Mouse (Mus musculus) gastrocnemius, postnatal 25 days (tissue): Measurements from ENCODE around the gene Cers5. TPM values are rescaled to one million over a fixed set of nuclear protein-coding genes. Genes with fewer than 3 reads are reported as not detected.
"Not testable (repeated sequence)": the region's sequence is repeated elsewhere in the genome, so short reads cannot be mapped to it uniquely, and the experiment has no call there.

ENCODE experiments used
- DNase-seq: peaks from one replicate; pipeline ENCODE4 v3.0.0; 2022
- total RNA-seq, 2 experiments: library from RNA; stranded (reverse); gene quantifications; 1 replicate in 1 of 2; 2 replicates in 1 of 2; pipeline ENCODE4 v1.2.3; 2021

Gene Cers5
- total RNA-seq, 2 experiments from 2014 or later = 4.0 to 6.1 TPM

DNA sequence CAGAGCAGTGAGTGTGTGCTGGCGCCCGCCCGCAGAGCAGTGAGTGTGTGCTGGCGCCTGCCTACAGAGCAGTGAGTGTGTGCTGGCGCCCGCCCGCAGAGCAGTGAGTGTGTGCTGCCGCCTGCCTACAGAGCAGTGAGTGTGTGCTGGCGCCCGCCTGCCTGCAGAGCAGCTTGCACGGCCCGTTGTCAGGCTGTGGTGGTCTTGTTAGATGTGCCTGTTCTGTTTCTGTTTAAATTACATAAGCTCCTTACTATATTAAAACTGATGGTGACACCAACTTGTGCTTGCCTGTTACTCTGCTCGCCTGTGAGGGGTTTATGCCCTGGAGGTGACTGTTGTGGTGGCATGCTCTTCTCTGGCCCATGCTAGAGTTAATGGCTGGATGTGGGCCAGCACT lies 64.5 kb downstream of the Cers5 start:
- DNase-seq = no peak

GRCm38 (mm10) chr15:99705440-99706048 lies 67.1 kb downstream of the Cers5 start, which contains the start of gene Gm17349:
Gene Gm17349, minus strand, starts transcription at chr15:99705490.
- DNase-seq = no peak

- DNase-seq = no peak
Observed at GRCm38 (mm10) chr15:99704881-99705280, 67.8 kb downstream of the Cers5 start.

- no peak for DNase-seq
Observed at GRCm38 (mm10) chr15:99704041-99704681, 68.5 kb downstream of the Cers5 start.

- DNase-seq = no peak
Observed at GRCm38 (mm10) chr15:99703676-99704040, 69.0 kb downstream of the Cers5 start.

GRCm38 (mm10) chr15:99703104-99703503 lies 69.6 kb downstream of the Cers5 start:
- no peak for DNase-seq

DNA sequence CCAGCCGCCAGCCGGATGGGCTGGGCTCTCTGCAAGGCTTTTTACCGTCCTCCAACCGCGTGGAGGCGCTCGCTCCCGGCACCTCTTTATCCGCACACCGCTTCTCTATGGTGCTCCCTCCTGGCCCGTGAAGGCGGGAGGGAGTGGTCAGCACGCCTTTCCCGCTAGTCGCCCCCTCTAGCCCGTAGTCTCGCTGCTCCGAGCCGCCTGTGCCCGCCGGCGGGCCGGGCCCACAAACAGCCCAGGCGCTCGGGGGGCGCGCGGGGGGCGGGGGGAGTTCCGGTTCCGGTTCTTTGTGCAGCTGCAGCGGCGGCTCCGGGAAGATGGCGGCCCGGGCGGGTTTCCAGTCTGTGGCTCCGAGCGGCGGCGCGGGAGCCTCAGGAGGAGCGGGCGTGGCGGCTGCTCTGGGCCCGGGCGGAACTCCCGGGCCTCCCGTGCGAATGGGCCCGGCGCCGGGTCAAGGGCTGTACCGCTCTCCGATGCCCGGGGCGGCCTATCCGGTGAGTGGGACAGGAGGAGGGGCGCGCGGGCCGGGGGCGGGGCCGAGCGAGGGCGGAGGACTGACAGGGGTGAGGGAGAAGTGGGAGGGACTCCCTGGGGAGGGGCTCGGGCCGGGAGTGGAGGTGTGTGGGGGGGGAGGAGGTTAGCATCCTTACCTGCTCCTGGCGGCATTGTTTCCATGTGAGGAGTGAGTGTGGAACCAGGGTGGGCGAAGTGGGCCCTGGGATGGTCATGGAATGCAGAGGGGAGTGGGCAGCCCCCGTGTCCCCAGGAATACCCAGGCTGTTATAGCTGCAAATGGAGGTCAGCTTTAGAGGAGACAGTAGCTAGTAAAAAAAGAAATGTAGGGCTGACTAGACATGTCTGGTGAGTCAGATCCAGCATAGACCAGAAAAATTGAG lies 70.4 kb downstream of the Cers5 start, which contains the start of gene Smarcd1:
TSS of gene Smarcd1 (plus strand) at position 131 of the 902 bp plus-strand sequence.
- DNase-seq = peak; percentile 91

DNA sequence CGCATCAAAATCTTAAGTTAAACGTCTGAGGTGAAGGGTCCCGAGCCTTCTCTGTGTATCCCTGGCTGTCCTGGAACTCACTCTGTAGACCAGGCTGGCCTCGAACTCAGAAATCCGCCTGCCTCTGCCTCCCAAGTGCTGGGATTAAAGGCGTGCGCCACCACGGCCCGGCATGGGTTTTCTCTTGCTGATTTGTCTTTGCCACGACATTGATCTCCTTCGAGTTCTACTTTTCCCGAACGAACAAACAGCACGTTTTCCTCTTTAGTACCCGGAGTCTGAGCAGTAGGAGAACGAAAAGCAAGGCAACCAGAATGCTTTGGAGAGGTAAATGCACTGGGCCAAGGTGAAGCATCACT lies 71.1 kb downstream of the Cers5 start:
- DNase-seq = not testable (repeated sequence)

GRCm38 (mm10) chr15:99700219-99701106 lies 72.2 kb downstream of the Cers5 start:
- no peak for DNase-seq

DNA sequence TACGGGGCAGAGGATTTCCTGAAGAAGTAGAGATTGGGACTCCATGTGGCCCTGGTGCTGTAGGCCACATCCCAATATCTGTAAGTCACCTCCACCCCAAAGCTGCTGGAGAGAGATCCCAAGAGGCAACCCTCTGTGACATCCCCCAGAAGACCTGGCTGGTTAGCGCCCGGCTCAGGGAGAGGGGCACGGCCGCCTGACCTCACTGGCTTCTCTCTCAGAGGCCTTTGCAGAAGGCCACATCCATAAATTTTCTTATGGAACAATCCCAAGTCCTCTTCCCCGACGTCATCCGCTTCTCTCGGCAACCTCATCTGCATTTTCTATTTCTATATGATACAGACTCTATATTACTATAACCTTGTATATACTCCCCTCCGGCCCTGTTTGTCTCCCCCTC lies 73.0 kb downstream of the Cers5 start:
- no peak for DNase-seq

- DNase-seq = no peak
Observed at GRCm38 (mm10) chr15:99698533-99699085, 74.1 kb downstream of the Cers5 start.

GRCm38 (mm10) chr15:99697309-99697708 lies 75.4 kb downstream of the Cers5 start:
- DNase-seq = no peak

DNA sequence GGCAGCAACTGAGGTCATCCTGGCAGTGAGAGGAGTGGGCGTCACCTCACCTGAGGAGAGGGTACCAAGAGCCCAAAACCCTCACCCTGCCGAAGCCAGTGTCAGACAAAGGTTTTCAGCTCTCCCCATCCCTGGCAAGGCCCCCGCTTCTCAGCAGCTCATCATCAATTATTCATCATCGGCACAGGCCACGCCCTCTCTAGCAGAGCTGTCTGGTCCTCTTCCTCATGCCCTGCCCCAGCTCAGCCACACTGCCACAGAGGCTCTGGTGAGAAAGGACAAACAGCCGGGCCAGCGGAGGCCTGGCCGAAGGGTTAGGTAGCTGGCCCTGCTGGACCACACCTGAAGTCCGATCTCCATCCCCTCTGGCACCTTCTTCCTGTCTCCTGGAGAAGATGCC lies 80.7 kb downstream of the Cers5 start:
- DNase-seq = no peak

DNA sequence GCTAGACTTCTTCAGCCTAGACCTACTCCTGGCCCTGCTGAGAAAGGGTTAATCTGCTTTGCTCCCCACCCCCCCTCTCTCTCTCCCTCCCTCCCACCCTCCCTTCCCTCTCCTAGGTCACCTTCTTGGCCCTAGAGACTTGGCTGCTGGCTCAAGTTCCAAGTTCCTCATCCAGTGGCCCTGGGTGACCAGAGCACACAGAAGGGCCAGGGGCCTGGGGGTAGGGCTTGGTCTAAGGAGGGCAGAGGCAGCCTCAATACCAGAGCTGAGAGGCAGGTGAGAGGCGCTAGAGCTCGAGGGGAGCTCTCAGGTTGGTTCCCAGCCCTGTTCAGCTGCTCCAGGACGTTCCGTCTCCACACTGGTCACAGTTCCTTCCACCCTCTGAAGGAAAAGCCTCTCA lies 81.8 kb downstream of the Cers5 start:
- DNase-seq = no peak

DNA sequence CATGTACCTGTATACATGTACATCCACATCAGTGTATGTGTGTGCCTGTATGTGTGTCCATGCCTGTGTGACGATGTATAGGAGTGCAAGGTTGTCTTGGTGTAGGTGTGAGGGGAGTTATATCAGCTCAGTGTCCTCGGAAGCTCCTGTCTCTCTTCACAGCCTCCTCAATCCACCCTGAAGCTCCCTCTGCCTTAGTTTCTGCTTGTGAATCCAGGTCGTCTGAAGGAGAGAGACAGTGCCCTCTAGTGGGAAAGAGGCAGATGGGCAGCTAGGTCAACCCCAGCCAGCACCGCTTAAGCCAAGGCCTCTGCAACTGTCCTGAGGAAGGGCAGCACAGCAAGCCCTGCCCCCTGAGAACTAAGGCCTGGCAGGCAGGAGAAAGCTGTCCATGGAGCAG lies 84.0 kb downstream of the Cers5 start:
- DNase-seq = no peak

Other genes starting within 250 kb of the Cers5 start
- gene Faim2, start 244.7 kb downstream of the Cers5 start, total RNA-seq = under 1 TPM; 0.13 to 0.20 TPM
- gene Aqp2, start 193.8 kb downstream of the Cers5 start, total RNA-seq = not detected
- gene Aqp5, start 182.1 kb downstream of the Cers5 start, total RNA-seq = not detected
- gene Aqp6, start 171.5 kb downstream of the Cers5 start, total RNA-seq = not detected
- gene Racgap1, start 121.2 kb downstream of the Cers5 start, total RNA-seq = 1 to 10 TPM; 1.3 to 2.1 TPM
- gene Asic1, start 102.5 kb downstream of the Cers5 start, total RNA-seq = under 1 TPM; 0.08 to 0.61 TPM
- gene Smarcd1, start 70.8 kb downstream of the Cers5 start, total RNA-seq = 1 to 10 TPM; 4.6 to 5.9 TPM
- gene Gm17349, start 67.4 kb downstream of the Cers5 start, total RNA-seq = 1 to 10 TPM in 1 of 2 experiments, not detected in 1; 1.6 TPM
- 100 to 1,000 TPM; 415 to 536 TPM for gene Gpd1, start 55.4 kb downstream of the Cers5 start, total RNA-seq
- gene Cox14, start 47.3 kb downstream of the Cers5 start, total RNA-seq = 100 to 1,000 TPM; 171 to 172 TPM
- gene Lima1, start 102.6 kb upstream of the Cers5 start, total RNA-seq = 10 to 100 TPM; 10.9 to 12.0 TPM
- under 1 TPM; 0.03 to 0.20 TPM for gene Fam186a, start 194.2 kb upstream of the Cers5 start, total RNA-seq
- gene Larp4, start 197.2 kb upstream of the Cers5 start, total RNA-seq = 10 to 100 TPM; 43.2 to 43.5 TPM